Mouse (Mus musculus) adrenal gland, adult 8-10 months (tissue): ENCODE measurements around the gene Gabbr1. TPM values are rescaled to one million over a fixed set of nuclear protein-coding genes. Genes with fewer than 3 reads are reported as not detected.

ENCODE experiments used
- DNase-seq: peaks from one replicate; pipeline ENCODE4 v3.0.0; 2022
- total RNA-seq, 4 experiments: library from RNA; stranded (reverse); gene quantifications; 2 replicates each; pipeline ENCODE4 v1.2.4; 2022

Gene Gabbr1
- total RNA-seq, 4 experiments from 2014 or later = 25.3 to 63.8 (median 50.8) TPM

GRCm38 (mm10) chr17:37044651-37045244 lies 1.0 kb upstream of the Gabbr1 start:
- DNase-seq = no peak

GRCm38 (mm10) chr17:37046312-37047112 lies 746 bp downstream of the Gabbr1 start:
- no peak for DNase-seq

GRCm38 (mm10) chr17:37047332-37047976 lies 1.7 kb downstream of the Gabbr1 start:
- no peak for DNase-seq

GRCm38 (mm10) chr17:37047981-37048380 lies 2.2 kb downstream of the Gabbr1 start:
- no peak for DNase-seq

GRCm38 (mm10) chr17:37048383-37048782 lies 2.6 kb downstream of the Gabbr1 start:
- no peak for DNase-seq

GRCm38 (mm10) chr17:37049570-37050310 lies 4.0 kb downstream of the Gabbr1 start:
- no peak for DNase-seq

- DNase-seq = peak; percentile 78
Measured at GRCm38 (mm10) chr17:37050399-37050798, 4.6 kb downstream of the Gabbr1 start.

GRCm38 (mm10) chr17:37050876-37051275 lies 5.1 kb downstream of the Gabbr1 start:
- no peak for DNase-seq

GRCm38 (mm10) chr17:37051745-37052144 lies 6.0 kb downstream of the Gabbr1 start:
- no peak for DNase-seq

GRCm38 (mm10) chr17:37056957-37057356 lies 11.2 kb downstream of the Gabbr1 start:
- no peak for DNase-seq

GRCm38 (mm10) chr17:37061435-37061834 lies 15.7 kb downstream of the Gabbr1 start:
- DNase-seq = no peak

GRCm38 (mm10) chr17:37062101-37062641 lies 16.4 kb downstream of the Gabbr1 start:
- no peak for DNase-seq

- no peak for DNase-seq
Measured at GRCm38 (mm10) chr17:37063063-37063462, 17.3 kb downstream of the Gabbr1 start.

GRCm38 (mm10) chr17:37063686-37064495 lies 18.1 kb downstream of the Gabbr1 start:
- no peak for DNase-seq

- DNase-seq = no peak
Measured at GRCm38 (mm10) chr17:37065993-37066392, 20.2 kb downstream of the Gabbr1 start.

- DNase-seq = no peak
Measured at GRCm38 (mm10) chr17:37067861-37068260, 22.1 kb downstream of the Gabbr1 start.

GRCm38 (mm10) chr17:37070121-37070520 lies 24.4 kb downstream of the Gabbr1 start:
- no peak for DNase-seq

- no peak for DNase-seq
Measured at GRCm38 (mm10) chr17:37072080-37072729, 26.4 kb downstream of the Gabbr1 start.

GRCm38 (mm10) chr17:37072730-37073276 lies 27.0 kb downstream of the Gabbr1 start:
- DNase-seq = no peak

- DNase-seq = no peak
Measured at GRCm38 (mm10) chr17:37075181-37075580, 29.4 kb downstream of the Gabbr1 start.

GRCm38 (mm10) chr17:37075766-37076165 lies 30.0 kb downstream of the Gabbr1 start:
- DNase-seq = no peak
